8 mouse cellular contexts compared by ENCODE assay signal in genomic region chr2:131954835-131955234, GRCm38 (mm10). TPM values are rescaled to one million over a fixed set of nuclear protein-coding genes. Genes with fewer than 3 reads are reported as not detected.
DNase-seq lines count a peak whose midpoint lies in the region; ATAC-seq and TF ChIP-seq lines count a peak whose summit lies in the region.
"Had no signal": no experiment of that assay in that cellular context is flagged by ENCODE, and none has a peak within 500 bp of the region (broad histone marks: within the 10 kb centered on the region; RNA-seq: fewer than 3 reads in every experiment).

No protein-coding gene starts in this region.

- H3K4me1 ChIP-seq in MEL (ENCODE audit: control insufficient read depth in 1 of 2, insufficient read depth in 2 of 2, low read length in 2 of 2) = peaks cover 0 to 3% of the 10 kb centered on the region in 2 experiments; a peak in 1 of 4 replicates
- H3K4me1 ChIP-seq in heart, embryonic 16.5 days (ENCODE audit: control insufficient read depth, insufficient read depth, low read length) = peaks cover 12% of the 10 kb centered on the region; the same call in 1 of the 2 replicates
- H3K4me1 ChIP-seq in liver, embryonic 13.5 days (replicated peaks) = peaks cover 14% of the 10 kb centered on the region
- H3K4me1 ChIP-seq in stomach, embryonic 14.5 days (ENCODE audit: control insufficient read depth, insufficient read depth, low read length) = no peaks in the 10 kb centered on the region

- no peak for TF ChIP-seq EP300 in MEL (IDR thresholded peaks at IDR 0.05; ENCODE audit: low read depth in 1 of 2, low read length in 2 of 2)

- TF ChIP-seq CTCF in MEL (IDR thresholded peaks at IDR 0.05 in 2 of 3, conservative IDR thresholded peaks at IDR 0.05 in 1 of 3; ENCODE audit: control insufficient read depth in 1 of 3, insufficient read depth in 1 of 3, low read depth in 2 of 3, low read length in 3 of 3, poor library complexity in 1 of 3, severe bottlenecking in 1 of 3) = no peak

- DNase-seq in MEL (ENCODE audit: low read depth, low spot score) = no peak
- peak; percentile 66 to 69 for DNase-seq in adrenal gland, postnatal 36 days
- no peak for DNase-seq in liver, embryonic 13.5 days
- DNase-seq in frontal cortex, postnatal 10 days (ENCODE audit: low spot score in 2 of 2) = no peak
- no peak for DNase-seq in left cerebral cortex, postnatal 36 days (ENCODE audit: low spot score in 2 of 2)

- H3K36me3 ChIP-seq in MEL (ENCODE audit: control insufficient read depth in 1 of 2, insufficient read depth in 2 of 2, low read length in 2 of 2) = peaks cover 0 to 2% of the 10 kb centered on the region in 2 experiments; a peak in 1 of 4 replicates
- H3K36me3 ChIP-seq in heart, embryonic 16.5 days (ENCODE audit: control insufficient read depth, insufficient read depth) = no peaks in the 10 kb centered on the region
- H3K36me3 ChIP-seq in liver, embryonic 13.5 days = no peaks in the 10 kb centered on the region
- H3K36me3 ChIP-seq in stomach, embryonic 14.5 days (ENCODE audit: control insufficient read depth, insufficient read depth, low read length) = no peaks in the 10 kb centered on the region

- no peaks in the 10 kb centered on the region for H3K79me2 ChIP-seq in MEL (ENCODE audit: control insufficient read depth, insufficient read depth, low read length, poor library complexity)

- H3K27me3 ChIP-seq in MEL (ENCODE audit: control insufficient read depth in 1 of 2, insufficient read depth in 2 of 2, low read length in 2 of 2) = no peaks in the 10 kb centered on the region
- H3K27me3 ChIP-seq in heart, embryonic 16.5 days (ENCODE audit: control insufficient read depth, insufficient read depth, low read length) = no peaks in the 10 kb centered on the region
- H3K27me3 ChIP-seq in liver, embryonic 13.5 days = peaks cover 52% of the 10 kb centered on the region
- H3K27me3 ChIP-seq in stomach, embryonic 14.5 days (ENCODE audit: control insufficient read depth, insufficient read depth, low read length) = peaks cover 5% of the 10 kb centered on the region; the same call in 1 of the 2 replicates

- ATAC-seq in heart, embryonic 16.5 days (replicated peaks; ENCODE audit: extremely low read depth, insufficient read depth, low FRiP score) = peak; percentile 63
- ATAC-seq in liver, embryonic 13.5 days (ENCODE audit: low read depth) = no peak
- no peak for ATAC-seq in stomach, embryonic 14.5 days (ENCODE audit: insufficient number of reproducible peaks, insufficient read depth, low FRiP score, low read depth)

- H3K9ac ChIP-seq in MEL (ENCODE audit: control insufficient read depth, low read depth, low read length, poor library complexity, severe bottlenecking) = peak overlapping the region; percentile 45
- no peak overlapping the region for H3K9ac ChIP-seq in heart, embryonic 16.5 days (ENCODE audit: low read length)
- no peak overlapping the region for H3K9ac ChIP-seq in liver, embryonic 13.5 days
- no peak overlapping the region for H3K9ac ChIP-seq in stomach, embryonic 14.5 days (replicated peaks; ENCODE audit: low read depth, low read length)

- H3K27ac ChIP-seq in MEL (ENCODE audit: control insufficient read depth, low read depth, low read length) = no peak overlapping the region
- H3K27ac ChIP-seq in heart, embryonic 16.5 days (ENCODE audit: low read length) = peak overlapping the region; percentile 33
- H3K27ac ChIP-seq in liver, embryonic 13.5 days = no peak overlapping the region
- H3K27ac ChIP-seq in stomach, embryonic 14.5 days (ENCODE audit: low read length) = no peak overlapping the region

- no peak for TF ChIP-seq POLR2A in MEL (IDR thresholded peaks at IDR 0.05; ENCODE audit: control insufficient read depth in 1 of 2, insufficient read depth in 1 of 2, low read depth in 1 of 2, low read length in 2 of 2, poor library complexity in 1 of 2)

- no peaks in the 10 kb centered on the region for H3K9me3 ChIP-seq in MEL (replicated peaks; ENCODE audit: insufficient read depth, low read length)
- no peaks in the 10 kb centered on the region for H3K9me3 ChIP-seq in heart, embryonic 16.5 days (replicated peaks; ENCODE audit: control insufficient read depth, low read length)
- H3K9me3 ChIP-seq in liver, embryonic 13.5 days (replicated peaks) = no peaks in the 10 kb centered on the region
- no peaks in the 10 kb centered on the region for H3K9me3 ChIP-seq in stomach, embryonic 14.5 days (ENCODE audit: control insufficient read depth, low read depth, low read length)

- peak overlapping the region; percentile 44 to 57 for H3K4me3 ChIP-seq in MEL (ENCODE audit: control insufficient read depth in 1 of 2, insufficient read depth in 1 of 2, low read depth in 2 of 2, low read length in 2 of 2)
- H3K4me3 ChIP-seq in heart, embryonic 16.5 days (ENCODE audit: low read length) = peak overlapping the region; percentile 52
- peak overlapping the region; percentile 36 for H3K4me3 ChIP-seq in liver, embryonic 13.5 days (replicated peaks)
- H3K4me3 ChIP-seq in stomach, embryonic 14.5 days (ENCODE audit: low read depth, low read length) = peak overlapping the region; percentile 11; the same call in 1 of the 2 replicates

- WGBS in heart, embryonic 16.5 days = 28% methylated on average over 9 of the region's 9 CpGs
- 51% methylated on average over 9 of the region's 9 CpGs for WGBS in liver, embryonic 13.5 days (ENCODE audit: insufficient replicate concordance)
- WGBS in stomach, embryonic 14.5 days = 42% methylated on average over 9 of the region's 9 CpGs

- H3K4me2 ChIP-seq in heart, embryonic 16.5 days (ENCODE audit: low read depth, low read length) = peak overlapping the region; percentile 78
- peak overlapping the region; percentile 58 for H3K4me2 ChIP-seq in liver, embryonic 13.5 days
- peak overlapping the region; percentile 45 for H3K4me2 ChIP-seq in stomach, embryonic 14.5 days (replicated peaks; ENCODE audit: low read depth, low read length)

- intact Hi-C loops in left cerebral cortex, postnatal 36 days (cut with DNase I) = loop anchor here (5.0 kb wide), 1 partner anchor 393 kb away; the partner anchor contains the start of gene Adra1d

- TF ChIP-seq RAD21 in MEL (IDR thresholded peaks at IDR 0.05; ENCODE audit: low read depth, low read length) = no peak

TF ChIP-seq in MEL, 35 proteins besides CTCF, POLR2A, EP300 and RAD21:
- no peak for TF ChIP-seq MAFK (IDR thresholded peaks at IDR 0.05; ENCODE audit: borderline replicate concordance, low read depth, low read length)
- TF ChIP-seq SMC3 (IDR thresholded peaks at IDR 0.05; ENCODE audit: low read depth, low read length) = no peak
- no peak for TF ChIP-seq MAZ (IDR thresholded peaks at IDR 0.05; ENCODE audit: low read depth, low read length)
- no peak for TF ChIP-seq ZNF384 (IDR thresholded peaks at IDR 0.05; ENCODE audit: low read depth, low read length)
- no peak for TF ChIP-seq TCF12 (IDR thresholded peaks at IDR 0.05; ENCODE audit: low read depth, low read length)
- TF ChIP-seq ZKSCAN1 (IDR thresholded peaks at IDR 0.05; ENCODE audit: low read depth, low read length) = no peak
- no peak for TF ChIP-seq RCOR1 (IDR thresholded peaks at IDR 0.05; ENCODE audit: low read depth, low read length)
- TF ChIP-seq SIN3A (IDR thresholded peaks at IDR 0.05; ENCODE audit: low read length) = no peak
- no peak for TF ChIP-seq TAL1 (IDR thresholded peaks at IDR 0.05; ENCODE audit: low read length)
- no peak for TF ChIP-seq BHLHE40 (IDR thresholded peaks at IDR 0.05; ENCODE audit: borderline replicate concordance, low read depth, low read length)
- no peak for TF ChIP-seq USF1 (IDR thresholded peaks at IDR 0.05; ENCODE audit: low read depth, low read length)
- no peak for TF ChIP-seq HCFC1 (IDR thresholded peaks at IDR 0.05; ENCODE audit: low read depth, low read length)
- no peak for TF ChIP-seq KAT2A (conservative IDR thresholded peaks at IDR 0.05; ENCODE audit: low read depth, low read length)
- no peak for TF ChIP-seq GABPA (IDR thresholded peaks at IDR 0.05; ENCODE audit: low read depth, low read length)
- TF ChIP-seq E2F4 (IDR thresholded peaks at IDR 0.05; ENCODE audit: borderline replicate concordance, low read depth, low read length) = no peak
- TF ChIP-seq CHD1 (IDR thresholded peaks at IDR 0.05; ENCODE audit: low read depth, low read length) = no peak
- no peak for TF ChIP-seq MAX (IDR thresholded peaks at IDR 0.05; ENCODE audit: low read length)
- TF ChIP-seq MEF2A (IDR thresholded peaks at IDR 0.05; ENCODE audit: extremely low read depth, insufficient replicate concordance, low read depth, low read length, poor library complexity, severe bottlenecking) = no peak

RNA-seq across cellular contexts. Expression of gene Prnd, which starts 4.2 kb away (rescaled TPM):
- not detected in 2 replicates for total RNA-seq in MEL (2012; rRNA removed)
- polyA plus RNA-seq in MEL (2012; ENCODE audit: insufficient read depth in 1 of 2, insufficient read length in 2 of 2, low read depth in 1 of 2, low replicate concordance in 2 of 2, missing spikeins in 1 of 2) = under 1 TPM in 1 of 2 experiments, not detected in 1; 0.06 TPM
- under 1 TPM; 0.20 to 0.70 TPM for total RNA-seq in adrenal gland, postnatal 36 days (2021)
- polyA plus RNA-seq in heart, embryonic 16.5 days (2015; fragmentation: Nextera tagmentation; extraction: Ambion mirVana) = 22.7 and 25.2 TPM in 2 replicates
- polyA plus RNA-seq in liver, embryonic 13.5 days (2015; fragmentation: Nextera tagmentation; extraction: Ambion mirVana) = 0.34 and 0.45 TPM in 2 replicates
- 49.9 and 50.9 TPM in 2 replicates for polyA plus RNA-seq in stomach, embryonic 14.5 days (2014; fragmentation: Nextera tagmentation; extraction: Ambion mirVana)
- total RNA-seq in left cerebral cortex, postnatal 36 days (2021) = under 1 TPM in 1 of 2 experiments, not detected in 1; 0.20 TPM

RNA-seq across cellular contexts. Expression of gene Prn, which starts 45.1 kb away (rescaled TPM):
- total RNA-seq in MEL (2012; rRNA removed) = not detected in 2 replicates
- polyA plus RNA-seq in MEL (2012; ENCODE audit: insufficient read depth in 1 of 2, insufficient read length in 2 of 2, low read depth in 1 of 2, low replicate concordance in 2 of 2, missing spikeins in 1 of 2) = not detected
- under 1 TPM in 1 of 2 experiments, not detected in 1; 0.13 TPM for total RNA-seq in adrenal gland, postnatal 36 days (2021)
- polyA plus RNA-seq in heart, embryonic 16.5 days (2015; fragmentation: Nextera tagmentation; extraction: Ambion mirVana) = not detected in 2 replicates
- 0.28 TPM in 1 of 2 replicates, not detected in the other for polyA plus RNA-seq in liver, embryonic 13.5 days (2015; fragmentation: Nextera tagmentation; extraction: Ambion mirVana)
- polyA plus RNA-seq in stomach, embryonic 14.5 days (2014; fragmentation: Nextera tagmentation; extraction: Ambion mirVana) = not detected in 2 replicates
- under 1 TPM in 1 of 2 experiments, not detected in 1; 0.35 TPM for total RNA-seq in left cerebral cortex, postnatal 36 days (2021)
- total RNA-seq: neutrophil, adult 5-6 weeks had no signal

RNA-seq across cellular contexts. Expression of gene Prnp, which starts 45.1 kb away (rescaled TPM):
- total RNA-seq in MEL (2012; rRNA removed) = 17.1 and 18.3 TPM in 2 replicates
- polyA plus RNA-seq in MEL (2012; ENCODE audit: insufficient read depth in 1 of 2, insufficient read length in 2 of 2, low read depth in 1 of 2, low replicate concordance in 2 of 2, missing spikeins in 1 of 2) = 10 to 100 TPM in 1 of 2 experiments, not detected in 1; 24.0 TPM
- 100 to 1,000 TPM in 1 of 2 experiments, 10 to 100 TPM in 1; 90.8 to 126 TPM for total RNA-seq in adrenal gland, postnatal 36 days (2021)
- 112 and 115 TPM in 2 replicates for polyA plus RNA-seq in heart, embryonic 16.5 days (2015; fragmentation: Nextera tagmentation; extraction: Ambion mirVana)
- 30.3 and 32.3 TPM in 2 replicates for polyA plus RNA-seq in liver, embryonic 13.5 days (2015; fragmentation: Nextera tagmentation; extraction: Ambion mirVana)
- 65.5 and 70.1 TPM in 2 replicates for polyA plus RNA-seq in stomach, embryonic 14.5 days (2014; fragmentation: Nextera tagmentation; extraction: Ambion mirVana)
- 100 to 1,000 TPM; 729 to 811 TPM for total RNA-seq in left cerebral cortex, postnatal 36 days (2021)

Comparison
In these comparisons a context has a peak if more than half of its experiments do, and no peak if none do; other contexts are left out.
1. DNase-seq: peak in adrenal gland, postnatal 36 days (2 of 2); none in MEL (single experiment), liver, embryonic 13.5 days (single experiment), frontal cortex, postnatal 10 days (0 of 2) and left cerebral cortex, postnatal 36 days (0 of 2).
2. RNA of gene Prnd, which starts 4.2 kb away (polyA plus RNA-seq): 49.9 to 50.9 TPM in stomach, embryonic 14.5 days and 22.7 to 25.2 TPM in heart, embryonic 16.5 days; 0.34 to 0.45 TPM in liver, embryonic 13.5 days and 0.06 TPM in MEL; every median in the first group is over 10 times any median in the second.
3. Peak in every context shown above with its lines, with median percentiles within 50 percentile points of each other: H3K4me3 ChIP-seq and H3K4me2 ChIP-seq.